Mouse (Mus musculus) G1E (cell line): ENCODE results near the gene Rmnd5a. TPM values are rescaled to one million over a fixed set of nuclear protein-coding genes. Genes with fewer than 3 reads are reported as not detected.
A peak's percentile ranks its signal among the peaks of the same experiment; 100 is the strongest.

ENCODE experiments used
- ATAC-seq: 2 replicates; pipeline ENCODE4 v1.8.0; 2016; ENCODE audit warnings: mild to moderate bottlenecking; ENCODE audit not compliant: insufficient number of reproducible peaks, poor library complexity, low FRiP score, severe bottlenecking; ENCODE audit errors: extremely low read depth
- DNase-seq: peaks from one replicate; pipeline ENCODE4 v3.0.0; 2012; ENCODE audit warnings: low spot score
- H3K27me3 ChIP-seq: 2 replicates; pipeline ENCODE4 v1.6.1; 2012; ENCODE audit warnings: mild to moderate bottlenecking, low read length, inconsistent platforms; ENCODE audit not compliant: insufficient read depth
- H3K36me3 ChIP-seq: replicated peaks from 2 replicates; pipeline ENCODE3; 2012; ENCODE audit warnings: mild to moderate bottlenecking, inconsistent platforms
- H3K4me1 ChIP-seq: 2 replicates; pipeline ENCODE4 v1.6.1; 2012; ENCODE audit warnings: low read depth, low read length, inconsistent platforms, mixed read lengths; ENCODE audit not compliant: insufficient read depth
- H3K4me3 ChIP-seq: 2 replicates; pipeline ENCODE4 v1.5.1; 2012; ENCODE audit warnings: low read depth, mild to moderate bottlenecking, inconsistent platforms, low read length, moderate library complexity, mixed read lengths
- H3K9me3 ChIP-seq: replicated peaks from 2 replicates; pipeline ENCODE4 v1.6.1; 2012; ENCODE audit warnings: inconsistent platforms
- CTCF ChIP-seq: IDR thresholded peaks from 2 replicates; pipeline ENCODE4 v1.5.1; 2012; ENCODE audit warnings: low read depth, low read length, inconsistent platforms, mixed read lengths
- GATA1 ChIP-seq: IDR thresholded peaks from 2 replicates; pipeline ENCODE4 v1.6.1; 2012; ENCODE audit warnings: borderline replicate concordance, low read length, inconsistent platforms, mixed read lengths
- GATA2 ChIP-seq: IDR thresholded peaks from 2 replicates; pipeline ENCODE4 v1.6.1; 2012; ENCODE audit warnings: low read depth, low read length, inconsistent platforms, borderline replicate concordance
- POLR2AphosphoS5 ChIP-seq: IDR thresholded peaks from 2 replicates; pipeline ENCODE4 v1.6.1; 2012; ENCODE audit warnings: low read depth, low read length, inconsistent platforms; ENCODE audit not compliant: insufficient replicate concordance
- TAL1 ChIP-seq: conservative IDR thresholded peaks from 2 replicates; pipeline ENCODE4 v1.6.1; 2012; ENCODE audit warnings: low read depth, low read length, inconsistent platforms, mixed read lengths
- polyA plus RNA-seq: library from polyadenylated mRNA; stranded (reverse); fragments of >175 nt; gene quantifications from 2 replicates; pipeline ENCODE4 v1.2.3, GENCODE M21; 2012
- total RNA-seq, 2 experiments: library from RNA; stranded (forward) in 1 of 2; stranded (reverse) in 1 of 2; fragments of 200-1000 nt in 1 of 2; fragments of >200 nt in 1 of 2; fragmentation: Nextera tagmentation in 1 of 2; gene quantifications; 2 replicates each; pipeline ENCODE4 v1.2.3; 2014 to 2017

Rmnd5a gene
- total and polyA plus RNA-seq, 3 experiments = 7.4 to 89.4 (median 65.9) TPM

DNA sequence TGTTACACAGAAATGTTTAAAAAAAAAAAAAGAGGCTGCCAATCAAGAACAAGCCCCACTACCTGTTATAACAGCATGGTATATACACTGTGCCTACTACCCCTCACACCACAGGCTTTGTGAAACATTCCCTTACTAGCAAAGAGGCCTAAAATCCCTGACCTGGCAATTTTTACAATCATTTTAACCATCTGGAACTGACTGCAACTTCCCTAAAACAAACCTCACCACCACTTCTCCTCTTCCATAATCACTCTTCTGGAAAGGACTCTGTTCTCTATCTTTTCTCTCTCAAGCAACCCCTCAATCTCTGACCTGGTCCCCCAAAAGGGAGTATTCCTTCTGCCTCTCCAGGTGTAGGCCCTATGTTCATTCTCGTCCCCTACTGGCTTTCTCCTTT lies 2.4 kb downstream of the Rmnd5a start:
- DNase-seq (no peak), ATAC-seq (no peak)
- Histone ChIP-seq H3K4me1 (peaks cover 37% of the 10 kb centered on the region), H3K9me3 (no peaks in the 10 kb centered on the region), H3K36me3 (no peaks in the 10 kb centered on the region), H3K4me3 (no peak overlapping the region), H3K27me3 (no peaks in the 10 kb centered on the region)
- TF ChIP-seq TAL1 (peak; percentile 14; the same call in 1 of the 2 replicates), GATA1 (no peak)

DNA sequence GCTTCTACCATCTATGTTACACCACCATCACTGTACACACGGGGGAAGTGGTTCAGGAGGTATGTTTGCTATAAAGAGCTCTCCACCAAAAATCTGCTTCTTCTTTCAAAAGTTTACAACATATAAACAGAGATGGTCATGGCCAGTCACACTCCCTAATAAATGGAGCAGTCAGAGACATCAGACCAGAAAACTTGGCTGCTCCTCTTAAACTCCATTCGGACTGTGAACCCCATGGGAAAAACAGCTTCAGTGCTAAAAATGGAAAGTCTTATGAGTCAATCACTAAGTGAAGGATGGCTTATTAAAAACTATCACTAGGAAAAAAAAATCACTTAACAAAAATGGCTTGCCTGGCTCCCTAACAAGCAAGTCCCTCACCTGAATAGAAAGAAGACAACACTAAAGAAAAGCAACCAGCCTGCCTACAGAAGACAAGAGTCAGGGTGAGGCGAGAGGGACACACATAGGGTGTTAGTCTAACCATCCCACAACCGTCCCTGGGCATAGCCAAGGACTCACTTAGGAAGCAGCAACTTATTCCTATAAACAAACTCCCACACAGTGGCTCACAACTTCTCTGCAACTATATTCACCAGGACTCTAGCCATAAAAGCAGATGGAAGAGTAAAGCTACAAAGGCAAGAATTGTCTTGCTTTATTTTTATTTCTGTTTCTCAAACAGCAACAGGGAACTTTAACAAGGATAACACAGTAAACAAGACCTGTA lies 12.3 kb downstream of the Rmnd5a start:
- H3K4me3 ChIP-seq = no peak overlapping the region
- no peaks in the 10 kb centered on the region for H3K27me3 ChIP-seq
- peaks cover 3% of the 10 kb centered on the region for H3K4me1 ChIP-seq
- DNase-seq = no peak
- H3K36me3 ChIP-seq = peaks cover 43% of the 10 kb centered on the region
- ATAC-seq = no peak
- H3K9me3 ChIP-seq = no peaks in the 10 kb centered on the region
- TF ChIP-seq CTCF (no peak), GATA1 (no peak), TAL1 (no peak), GATA2 (no peak), POLR2AphosphoS5 (no peak)

- DNase-seq (no peak), ATAC-seq (no peak)
- Histone ChIP-seq H3K4me1 (no peaks in the 10 kb centered on the region), H3K9me3 (no peaks in the 10 kb centered on the region), H3K27me3 (no peaks in the 10 kb centered on the region), H3K36me3 (peaks cover 57% of the 10 kb centered on the region), H3K4me3 (no peak overlapping the region)
- TF ChIP-seq GATA2 (no peak), TAL1 (no peak), GATA1 (no peak), POLR2AphosphoS5 (no peak), CTCF (no peak)
These were observed 14.8 kb downstream of the Rmnd5a start for GRCm38 (mm10) chr6:71425681-71426080.

- no peak for DNase-seq
- ATAC-seq = no peak
These were observed 17.3 kb downstream of the Rmnd5a start for GRCm38 (mm10) chr6:71423116-71423515.

GRCm38 (mm10) chr6:71422162-71422561 lies 18.3 kb downstream of the Rmnd5a start:
- Histone ChIP-seq H3K4me1 (0 out of 2 replicates have a peak, but pooled peaks cover 2% of the 10 kb centered on the region), H3K36me3 (peaks cover 44% of the 10 kb centered on the region), H3K27me3 (no peaks in the 10 kb centered on the region), H3K9me3 (no peaks in the 10 kb centered on the region), H3K4me3 (no peak overlapping the region)
- no peak for DNase-seq
- TF ChIP-seq TAL1 = no peak
- TF ChIP-seq GATA1 = no peak
- TF ChIP-seq POLR2AphosphoS5 = no peak
- TF ChIP-seq CTCF = no peak
- TF ChIP-seq GATA2 = no peak
- no peak for ATAC-seq

More at GRCm38 (mm10) chr6:71423116-71423515, 17.3 kb downstream of the Rmnd5a start:
- 0 out of 2 replicates have a peak, but pooled peaks cover 2% of the 10 kb centered on the region for H3K4me1 ChIP-seq
- no peak for TF ChIP-seq TAL1
- TF ChIP-seq GATA2 = no peak
- no peak for TF ChIP-seq CTCF
- no peak for TF ChIP-seq GATA1
- no peak for TF ChIP-seq POLR2AphosphoS5
- no peak overlapping the region for H3K4me3 ChIP-seq
- no peaks in the 10 kb centered on the region for H3K9me3 ChIP-seq
- no peaks in the 10 kb centered on the region for H3K27me3 ChIP-seq
- peaks cover 53% of the 10 kb centered on the region for H3K36me3 ChIP-seq

DNA sequence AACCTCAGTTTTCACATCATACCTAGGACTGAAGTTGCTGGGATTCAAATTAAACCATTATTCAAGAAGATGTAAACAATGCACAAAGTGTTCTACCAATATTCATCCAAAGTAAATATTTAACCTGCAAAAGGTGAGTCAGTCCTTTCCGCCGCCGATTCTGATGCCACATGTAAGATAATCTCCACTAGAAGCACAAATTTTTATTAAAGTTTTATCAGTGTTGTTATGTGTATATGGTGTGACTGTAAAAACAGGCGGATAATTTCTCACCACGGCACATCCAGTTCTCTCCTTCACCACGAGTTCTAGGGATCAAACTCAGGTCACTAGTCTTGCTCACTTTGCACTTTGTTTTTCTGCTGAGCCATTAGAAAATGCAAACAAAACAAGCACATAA lies 19.6 kb downstream of the Rmnd5a start:
- H3K4me1 ChIP-seq = 0 out of 2 replicates have a peak, but pooled peaks cover 2% of the 10 kb centered on the region
- ATAC-seq = no peak
- DNase-seq = no peak
- H3K4me3 ChIP-seq = no peak overlapping the region
- no peaks in the 10 kb centered on the region for H3K9me3 ChIP-seq
- H3K27me3 ChIP-seq = no peaks in the 10 kb centered on the region
- H3K36me3 ChIP-seq = peaks cover 35% of the 10 kb centered on the region
- no peak for TF ChIP-seq CTCF
- no peak for TF ChIP-seq TAL1
- TF ChIP-seq GATA1 = no peak
- TF ChIP-seq GATA2 = no peak
- TF ChIP-seq POLR2AphosphoS5 = no peak
